Mouse (Mus musculus): ENCODE results near the gene Dbndd2. TPM values are rescaled to one million over a fixed set of nuclear protein-coding genes. Genes with fewer than 3 reads are reported as not detected.

The Dbndd2 gene
- polyA plus RNA-seq, 1 experiment = 13.1 TPM

GRCm38 (mm10) chr2:164454846-164455245 is 31.1 kb upstream of the Dbndd2 start:
- TF ChIP-seq CTCF (IDR thresholded peaks at IDR 0.05; ENCODE audit: borderline replicate concordance, extremely low read depth, insufficient read depth, insufficient read length) (no peak), POLR2A (IDR thresholded peaks at IDR 0.05; ENCODE audit: borderline replicate concordance, extremely low read depth, insufficient read depth, insufficient read length, poor library complexity, severe bottlenecking) (no peak)
- no peak for DNase-seq (ENCODE audit: low read depth)

DNA sequence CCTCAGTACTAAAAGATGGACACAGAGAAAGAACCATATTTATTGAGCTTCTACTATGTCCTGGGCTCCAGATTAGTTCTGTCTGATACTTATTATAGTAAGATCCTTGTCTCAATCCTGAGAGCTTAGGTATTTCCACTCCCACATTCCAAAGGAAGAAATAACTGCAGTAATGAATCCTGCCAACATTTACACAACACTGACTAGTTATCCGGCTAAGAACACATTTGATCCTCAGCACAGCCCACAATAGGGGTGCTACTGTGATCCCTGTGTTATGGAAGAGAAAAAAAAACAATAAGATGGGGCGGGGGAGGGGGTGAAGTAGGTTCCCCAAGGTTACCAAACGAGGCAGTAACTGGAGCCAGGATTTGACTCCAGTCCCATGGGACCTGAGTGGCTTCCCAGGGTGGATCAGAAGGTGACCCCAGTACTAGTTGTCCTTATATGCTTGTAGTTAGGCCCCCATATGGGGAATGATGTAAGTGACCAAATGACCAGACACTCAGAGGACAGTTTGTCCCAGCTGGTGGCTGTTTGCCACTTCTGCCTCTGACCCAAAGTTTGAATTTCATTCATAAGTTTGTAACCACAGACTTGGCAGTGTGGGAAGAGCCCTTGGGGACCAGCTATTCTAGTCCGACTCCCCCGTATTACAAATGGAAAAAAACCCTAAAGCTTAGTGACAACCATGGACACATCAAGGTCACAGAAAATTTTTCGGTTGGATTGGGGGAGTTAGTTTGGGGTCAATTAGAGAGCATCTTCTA is 30.3 kb upstream of the Dbndd2 start:
- TF ChIP-seq POLR2A (IDR thresholded peaks at IDR 0.05; ENCODE audit: borderline replicate concordance, extremely low read depth, insufficient read depth, insufficient read length, poor library complexity, severe bottlenecking) = no peak
- no peak for TF ChIP-seq CTCF (IDR thresholded peaks at IDR 0.05; ENCODE audit: borderline replicate concordance, extremely low read depth, insufficient read depth, insufficient read length)
- no peak for DNase-seq (ENCODE audit: low read depth)

GRCm38 (mm10) chr2:164456413-164456812 is 29.5 kb upstream of the Dbndd2 start:
- TF ChIP-seq CTCF (IDR thresholded peaks at IDR 0.05; ENCODE audit: borderline replicate concordance, extremely low read depth, insufficient read depth, insufficient read length) (no peak), POLR2A (IDR thresholded peaks at IDR 0.05; ENCODE audit: borderline replicate concordance, extremely low read depth, insufficient read depth, insufficient read length, poor library complexity, severe bottlenecking) (no peak)

GRCm38 (mm10) chr2:164456864-164457300 is 29.0 kb upstream of the Dbndd2 start, which contains the start of gene Sys1:
Sys1 (plus strand) TSS chr2:164456964.
- peak; percentile 3; the same call in 1 of the 2 replicates for TF ChIP-seq CTCF (IDR thresholded peaks at IDR 0.05; ENCODE audit: borderline replicate concordance, extremely low read depth, insufficient read depth, insufficient read length)
- TF ChIP-seq POLR2A (IDR thresholded peaks at IDR 0.05; ENCODE audit: borderline replicate concordance, extremely low read depth, insufficient read depth, insufficient read length, poor library complexity, severe bottlenecking) = no peak
- DNase-seq (ENCODE audit: low read depth) = peak; percentile 45

More at GRCm38 (mm10) chr2:164456413-164456812, 29.5 kb upstream of the Dbndd2 start:
- DNase-seq (ENCODE audit: low read depth) = no peak

- TF ChIP-seq POLR2A (IDR thresholded peaks at IDR 0.05; ENCODE audit: borderline replicate concordance, extremely low read depth, insufficient read depth, insufficient read length, poor library complexity, severe bottlenecking) = no peak
- no peak for TF ChIP-seq CTCF (IDR thresholded peaks at IDR 0.05; ENCODE audit: borderline replicate concordance, extremely low read depth, insufficient read depth, insufficient read length)
- DNase-seq (ENCODE audit: low read depth) = no peak
These were observed 28.0 kb upstream of the Dbndd2 start for GRCm38 (mm10) chr2:164457942-164458341.

GRCm38 (mm10) chr2:164458535-164458934 is 27.4 kb upstream of the Dbndd2 start:
- no peak for DNase-seq (ENCODE audit: low read depth)
- no peak for TF ChIP-seq POLR2A (IDR thresholded peaks at IDR 0.05; ENCODE audit: borderline replicate concordance, extremely low read depth, insufficient read depth, insufficient read length, poor library complexity, severe bottlenecking)
- TF ChIP-seq CTCF (IDR thresholded peaks at IDR 0.05; ENCODE audit: borderline replicate concordance, extremely low read depth, insufficient read depth, insufficient read length) = no peak

- TF ChIP-seq POLR2A (IDR thresholded peaks at IDR 0.05; ENCODE audit: borderline replicate concordance, extremely low read depth, insufficient read depth, insufficient read length, poor library complexity, severe bottlenecking) = peak; percentile 8; the same call in 1 of the 2 replicates
- peak; percentile 82 for TF ChIP-seq CTCF (IDR thresholded peaks at IDR 0.05; ENCODE audit: borderline replicate concordance, extremely low read depth, insufficient read depth, insufficient read length)
- peak; percentile 100 for DNase-seq (ENCODE audit: low read depth)
These were observed 25.0 kb upstream of the Dbndd2 start, which contains the start of gene Gm20458 for GRCm38 (mm10) chr2:164460745-164461551. Gm20458 (plus strand) TSS chr2:164460967.

DNA sequence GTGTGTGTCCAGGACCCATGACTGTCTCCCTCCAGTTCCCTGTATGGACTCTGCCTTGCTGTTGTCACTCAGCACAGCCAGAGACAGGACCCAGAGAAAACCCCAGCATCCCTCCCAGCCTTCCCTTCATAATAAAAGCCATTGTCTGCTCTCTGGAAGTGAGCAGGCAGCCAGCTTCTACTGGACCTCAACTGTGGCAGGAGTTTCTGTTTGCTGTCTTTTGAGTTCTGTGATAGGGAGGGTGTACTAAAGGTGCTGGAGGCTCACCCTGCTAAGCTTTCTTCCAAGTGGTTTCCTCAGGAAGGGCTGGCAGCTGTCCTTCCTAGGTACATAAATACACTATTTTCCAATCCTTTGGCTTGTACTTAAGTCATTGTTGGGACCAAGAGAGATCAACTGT is 20.7 kb upstream of the Dbndd2 start:
- TF ChIP-seq POLR2A (IDR thresholded peaks at IDR 0.05; ENCODE audit: borderline replicate concordance, extremely low read depth, insufficient read depth, insufficient read length, poor library complexity, severe bottlenecking) = no peak
- TF ChIP-seq CTCF (IDR thresholded peaks at IDR 0.05; ENCODE audit: borderline replicate concordance, extremely low read depth, insufficient read depth, insufficient read length) = no peak
- no peak for DNase-seq (ENCODE audit: low read depth)

DNA sequence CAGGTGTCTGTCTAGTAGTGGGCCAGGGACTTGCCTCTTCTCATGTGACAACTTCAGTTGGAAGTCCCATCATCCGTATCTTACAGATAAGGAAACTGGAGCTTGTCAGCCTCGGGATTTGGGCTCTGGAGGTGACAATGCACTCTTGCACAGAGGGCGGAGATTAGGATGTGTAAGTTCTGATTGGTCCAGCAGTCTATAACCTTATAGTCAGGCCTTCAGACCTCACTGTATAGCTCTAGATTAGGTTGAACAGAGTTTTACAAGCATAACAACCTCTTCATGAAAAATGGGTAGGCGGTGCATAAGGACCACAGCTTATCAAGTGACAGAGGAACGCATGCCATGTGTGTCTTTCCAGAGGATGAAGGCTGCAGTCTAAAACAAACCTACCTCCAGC is 19.1 kb upstream of the Dbndd2 start:
- TF ChIP-seq POLR2A (IDR thresholded peaks at IDR 0.05; ENCODE audit: borderline replicate concordance, extremely low read depth, insufficient read depth, insufficient read length, poor library complexity, severe bottlenecking) = no peak
- TF ChIP-seq CTCF (IDR thresholded peaks at IDR 0.05; ENCODE audit: borderline replicate concordance, extremely low read depth, insufficient read depth, insufficient read length) = no peak
- no peak for DNase-seq (ENCODE audit: low read depth)

DNA sequence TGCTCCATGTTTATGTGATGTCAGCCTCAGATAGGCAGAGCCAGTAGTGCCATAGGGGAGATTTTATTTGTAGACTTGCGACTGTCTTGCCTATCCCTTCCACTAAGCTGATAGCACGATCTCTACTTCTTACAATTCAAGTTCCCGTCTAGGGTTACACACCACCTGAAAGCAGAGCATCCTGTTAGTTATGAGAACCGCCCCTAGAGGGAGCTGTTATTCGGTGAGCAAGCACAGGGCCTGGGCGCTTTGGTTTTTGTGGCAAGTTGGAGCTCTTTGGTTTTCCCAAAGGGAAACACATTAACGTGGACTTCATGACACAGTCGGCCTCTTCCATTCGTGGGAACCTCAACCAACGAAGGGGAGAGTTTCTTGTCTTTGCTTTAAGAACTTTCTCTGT is 15.7 kb upstream of the Dbndd2 start:
- peak; percentile 61 for DNase-seq (ENCODE audit: low read depth)

DNA sequence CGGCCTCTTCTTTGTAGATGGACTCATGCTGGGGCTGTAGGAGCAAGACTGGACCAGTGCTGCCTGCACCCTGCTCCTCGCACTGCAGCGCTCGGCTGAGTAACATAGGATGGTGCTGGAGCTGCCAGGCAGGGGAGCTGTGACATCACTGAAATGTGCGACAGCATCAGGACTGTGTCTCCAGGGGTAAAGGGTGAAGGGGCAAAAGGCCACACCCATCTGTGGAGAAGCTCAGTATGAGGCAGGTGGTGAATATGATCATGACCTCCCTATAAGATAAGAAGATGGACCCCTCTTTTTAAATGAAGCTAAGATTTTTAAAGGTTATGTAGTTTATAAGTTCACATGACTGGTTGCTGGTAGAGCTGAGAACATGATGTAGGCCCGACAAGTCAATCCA is 12.3 kb upstream of the Dbndd2 start, which contains the start of gene Trp53tg5:
Gene Trp53tg5, minus strand, starts transcription at position 101 of the 400 bp plus-strand sequence.
- TF ChIP-seq POLR2A (IDR thresholded peaks at IDR 0.05; ENCODE audit: borderline replicate concordance, extremely low read depth, insufficient read depth, insufficient read length, poor library complexity, severe bottlenecking) = no peak
- no peak for TF ChIP-seq CTCF (IDR thresholded peaks at IDR 0.05; ENCODE audit: borderline replicate concordance, extremely low read depth, insufficient read depth, insufficient read length)
- DNase-seq (ENCODE audit: low read depth) = no peak

More for the DNA sequence above, 15.7 kb upstream of the Dbndd2 start:
- no peak for TF ChIP-seq POLR2A (IDR thresholded peaks at IDR 0.05; ENCODE audit: borderline replicate concordance, extremely low read depth, insufficient read depth, insufficient read length, poor library complexity, severe bottlenecking)
- peak; percentile 59; the same call in 1 of the 2 replicates for TF ChIP-seq CTCF (IDR thresholded peaks at IDR 0.05; ENCODE audit: borderline replicate concordance, extremely low read depth, insufficient read depth, insufficient read length)
